Mouse (Mus musculus) cortical plate, adult 2 months (tissue): Measurements from ENCODE around the gene Prdm12. TPM values are rescaled to one million over a fixed set of nuclear protein-coding genes. Genes with fewer than 3 reads are reported as not detected.

Experiments
- H3K27ac ChIP-seq: fragments of 200-500 bp; 2 replicates; pipeline ENCODE4 v1.5.1; 2012; ENCODE audit warnings: low read length, control low read depth, inconsistent platforms; ENCODE audit not compliant: insufficient read depth
- H3K4me1 ChIP-seq: fragments of 200-500 bp; 2 replicates; pipeline ENCODE4 v1.6.1; 2011; ENCODE audit warnings: low read length; ENCODE audit not compliant: control insufficient read depth, insufficient read depth
- H3K4me3 ChIP-seq: fragments of 200-500 bp; 2 replicates; pipeline ENCODE4 v1.5.1; 2011; ENCODE audit warnings: mild to moderate bottlenecking, low read length, control low read depth; ENCODE audit not compliant: insufficient read depth
- CTCF ChIP-seq: fragments of 200-500 bp; IDR thresholded peaks from 2 replicates; pipeline ENCODE4 v1.5.1; 2011; ENCODE audit warnings: mild to moderate bottlenecking, control low read depth, low read length; ENCODE audit not compliant: insufficient read depth; ENCODE audit errors: extremely low read depth
- POLR2A ChIP-seq: fragments of 200-500 bp; IDR thresholded peaks from 2 replicates; pipeline ENCODE4 v1.6.1; 2011; ENCODE audit warnings: mild to moderate bottlenecking, low read length, control low read depth; ENCODE audit not compliant: insufficient read depth; ENCODE audit errors: extremely low read depth
- polyA plus RNA-seq: library from polyadenylated mRNA; depleted of rRNA; stranded (reverse); fragments of >200 nt; gene quantifications from 2 replicates; pipeline ENCODE4 v1.2.3, GENCODE M21; 2012

Gene Prdm12
- polyA plus RNA-seq, 1 experiment: 0.17 TPM

DNA sequence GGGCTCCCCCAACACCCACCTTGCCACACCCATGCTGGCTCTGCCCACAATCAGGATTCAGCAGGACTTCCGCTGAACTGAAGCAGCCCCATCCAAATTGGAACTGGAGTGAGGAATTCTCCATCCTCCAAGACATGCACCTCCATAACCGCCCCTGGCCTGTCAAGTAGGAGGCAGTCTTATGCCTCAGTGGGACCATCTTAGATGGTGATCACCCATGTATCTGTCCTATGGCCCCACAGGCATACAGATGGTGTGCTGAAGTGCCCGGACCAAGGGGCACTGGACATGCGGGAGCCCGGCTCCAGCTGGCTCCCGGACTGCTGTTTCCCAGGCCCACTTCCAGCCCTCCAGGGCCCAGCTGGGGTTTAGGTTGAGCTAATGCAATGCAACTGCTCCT, 20.6 kb upstream of the Prdm12 start:
- no peak for TF ChIP-seq CTCF
- Histone ChIP-seq H3K4me1 (no peaks in the 10 kb centered on the region), H3K4me3 (no peak overlapping the region), H3K27ac (no peak overlapping the region)

DNA sequence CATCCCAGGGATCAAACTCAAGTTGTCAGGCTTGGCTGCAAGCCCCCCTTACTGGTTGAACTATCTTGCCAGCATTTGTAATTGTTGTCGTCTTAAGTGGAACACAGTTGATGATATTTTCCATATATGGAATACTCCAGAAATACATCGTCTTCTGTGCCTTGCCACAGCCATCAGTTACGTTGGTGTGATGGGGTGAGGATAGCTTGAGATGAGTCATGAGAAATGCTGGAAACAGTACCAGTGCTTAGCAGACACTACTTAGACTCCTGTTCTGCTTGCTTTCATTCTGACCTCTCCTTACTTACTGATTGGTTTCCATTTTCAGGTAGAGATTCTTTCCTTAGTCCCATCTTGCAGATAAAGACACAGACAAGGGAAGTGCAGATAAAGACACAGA, 6.3 kb upstream of the Prdm12 start:
- Histone ChIP-seq H3K27ac (no peak overlapping the region), H3K4me1 (no peaks in the 10 kb centered on the region), H3K4me3 (no peak overlapping the region)
- no peak for TF ChIP-seq CTCF
- TF ChIP-seq POLR2A: no peak

DNA sequence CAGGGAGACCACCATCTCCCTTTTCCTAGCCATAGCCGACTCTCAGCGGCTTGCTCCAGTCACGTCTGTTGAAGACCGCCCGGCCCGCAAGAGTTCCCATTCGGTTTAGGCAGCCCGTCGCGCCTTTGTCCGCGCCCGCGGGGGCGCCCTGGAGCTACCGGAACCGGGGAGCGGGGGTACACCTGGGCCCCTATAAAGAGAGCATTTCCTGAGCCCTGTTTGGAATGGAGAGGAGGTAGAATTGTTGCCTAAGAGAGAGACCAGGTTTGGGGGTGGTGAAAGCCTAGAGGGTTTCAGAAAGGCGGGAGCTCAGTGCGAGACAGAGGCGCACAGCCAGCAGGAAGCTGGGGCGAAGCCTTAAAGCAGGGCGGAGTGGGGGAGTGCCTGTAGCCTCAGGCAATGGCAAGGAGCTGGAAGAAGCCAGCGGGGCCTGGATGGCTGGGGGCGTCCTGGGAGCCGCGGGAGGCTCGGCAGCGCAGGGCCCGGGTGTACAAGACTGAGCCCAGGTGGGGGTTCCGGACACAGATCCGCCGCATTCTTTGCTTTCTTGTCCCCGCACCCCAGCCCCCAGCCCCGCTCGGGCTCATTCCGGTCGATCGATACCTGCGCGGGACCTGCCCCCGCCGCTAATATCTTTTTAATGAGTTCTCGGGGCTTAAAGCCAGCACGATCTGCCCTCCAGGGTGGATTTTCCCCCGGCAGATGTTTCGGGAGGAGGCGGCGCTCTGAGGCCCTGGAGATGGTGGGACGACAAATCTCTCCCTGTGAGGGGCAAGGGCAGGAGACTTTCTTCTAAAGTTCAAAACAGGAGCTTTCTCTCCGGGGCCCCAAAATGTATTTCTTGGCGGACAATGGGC, 4.3 kb upstream of the Prdm12 start:
- H3K4me3 ChIP-seq: no peak overlapping the region
- no peak overlapping the region for H3K27ac ChIP-seq
- no peak for TF ChIP-seq CTCF
- TF ChIP-seq POLR2A: no peak

DNA sequence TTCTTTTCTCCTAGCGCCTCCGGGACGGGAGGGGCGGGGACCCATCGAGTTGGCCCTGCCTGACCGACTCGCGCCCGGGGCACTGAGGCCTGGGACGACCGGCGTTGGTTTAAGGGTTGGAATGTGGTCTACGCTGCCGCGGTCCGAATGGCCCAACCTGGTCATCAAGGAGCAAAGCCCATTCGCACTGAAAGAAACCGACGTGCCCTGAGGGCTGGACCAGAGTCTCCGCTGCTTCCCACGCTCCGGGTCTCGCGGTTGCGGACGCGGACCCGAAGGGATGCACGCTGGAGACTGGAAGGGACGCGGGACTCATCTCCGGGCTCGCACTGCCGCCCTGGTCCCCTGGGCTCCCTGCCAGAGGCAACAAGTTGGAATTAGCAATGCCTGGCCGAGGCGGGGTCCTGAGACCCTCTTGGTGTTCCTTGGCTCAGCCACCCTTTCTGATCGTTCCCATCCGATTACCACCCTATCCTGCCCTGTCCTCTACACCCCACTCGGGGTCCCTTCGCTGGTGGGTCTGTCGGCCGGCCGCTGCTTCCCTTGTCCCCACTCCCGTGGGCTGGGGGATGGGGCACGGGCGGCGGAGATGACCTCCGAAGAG, 3.6 kb upstream of the Prdm12 start:
- Histone ChIP-seq H3K27ac (no peak overlapping the region), H3K4me1 (no peaks in the 10 kb centered on the region), H3K4me3 (no peak overlapping the region)
- TF ChIP-seq CTCF (no peak), POLR2A (no peak)

More for the DNA sequence above, 4.3 kb upstream of the Prdm12 start:
- no peaks in the 10 kb centered on the region for H3K4me1 ChIP-seq

DNA sequence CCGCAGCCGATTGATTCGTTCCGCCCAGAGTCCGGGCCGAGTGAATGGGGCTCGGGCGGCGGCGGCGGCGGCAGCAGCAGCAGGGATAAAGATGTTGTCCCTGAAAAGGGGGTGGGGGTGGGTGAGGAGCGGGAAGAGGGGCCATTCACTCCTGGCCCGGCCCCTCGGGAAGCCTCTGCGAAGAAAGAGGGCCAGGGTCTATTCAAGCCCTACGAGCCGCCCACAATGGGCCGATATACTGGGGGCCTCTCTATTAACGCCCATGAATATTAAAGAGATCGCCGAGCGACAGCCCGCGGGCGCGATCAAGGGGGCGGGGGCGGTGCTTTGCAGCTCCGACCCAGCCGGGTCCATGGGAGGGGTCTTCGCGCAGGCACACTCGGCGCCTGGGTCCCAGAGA, 3.1 kb upstream of the Prdm12 start:
- Histone ChIP-seq H3K4me3 (no peak overlapping the region), H3K27ac (no peak overlapping the region), H3K4me1 (no peaks in the 10 kb centered on the region)
- no peak for TF ChIP-seq CTCF
- TF ChIP-seq POLR2A: no peak

DNA sequence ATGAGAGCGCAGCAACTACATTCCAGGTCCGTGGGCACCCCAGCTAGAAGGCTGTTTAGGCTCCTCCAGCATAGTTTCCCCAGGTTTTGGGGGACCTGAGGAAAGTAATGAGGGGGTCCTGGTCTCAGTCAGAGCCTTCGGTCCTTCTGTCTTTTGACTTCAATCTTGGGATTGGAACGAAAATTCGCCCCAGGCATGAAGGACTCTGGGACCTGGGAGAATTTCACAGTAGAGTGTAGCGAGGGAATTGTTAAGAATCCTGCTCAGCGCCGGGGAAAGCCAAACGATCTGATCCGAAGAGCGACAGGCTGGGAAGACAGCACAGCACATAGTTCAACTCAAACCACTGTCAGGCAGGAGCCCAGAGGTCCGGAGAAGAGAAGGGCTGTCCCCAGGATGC, 2.5 kb upstream of the Prdm12 start:
- no peaks in the 10 kb centered on the region for H3K4me1 ChIP-seq
- TF ChIP-seq POLR2A: no peak
- no peak overlapping the region for H3K27ac ChIP-seq
- H3K4me3 ChIP-seq: no peak overlapping the region

DNA sequence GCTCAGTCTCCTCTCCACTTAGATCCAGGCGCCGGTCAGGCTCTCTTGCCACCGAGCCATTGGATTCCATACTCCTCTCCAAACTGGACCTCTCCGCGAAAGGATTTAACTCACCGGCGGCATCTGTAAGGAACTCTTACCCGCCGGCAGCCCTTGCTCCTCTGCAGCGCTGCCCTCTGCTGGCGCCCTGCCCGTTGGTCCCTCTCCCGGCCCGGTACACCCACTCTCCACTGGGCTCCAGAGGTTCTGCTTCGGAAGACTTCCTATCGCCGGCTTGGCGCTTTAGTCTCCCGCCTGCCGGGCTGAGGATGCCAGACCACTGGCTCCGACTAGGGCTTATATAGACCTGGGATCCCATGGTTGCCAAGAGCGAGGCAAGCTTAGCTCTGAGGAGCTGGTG, 2.0 kb upstream of the Prdm12 start:
- Histone ChIP-seq H3K4me3 (no peak overlapping the region), H3K27ac (no peak overlapping the region), H3K4me1 (no peaks in the 10 kb centered on the region)
- TF ChIP-seq POLR2A: no peak
- TF ChIP-seq CTCF: no peak

DNA sequence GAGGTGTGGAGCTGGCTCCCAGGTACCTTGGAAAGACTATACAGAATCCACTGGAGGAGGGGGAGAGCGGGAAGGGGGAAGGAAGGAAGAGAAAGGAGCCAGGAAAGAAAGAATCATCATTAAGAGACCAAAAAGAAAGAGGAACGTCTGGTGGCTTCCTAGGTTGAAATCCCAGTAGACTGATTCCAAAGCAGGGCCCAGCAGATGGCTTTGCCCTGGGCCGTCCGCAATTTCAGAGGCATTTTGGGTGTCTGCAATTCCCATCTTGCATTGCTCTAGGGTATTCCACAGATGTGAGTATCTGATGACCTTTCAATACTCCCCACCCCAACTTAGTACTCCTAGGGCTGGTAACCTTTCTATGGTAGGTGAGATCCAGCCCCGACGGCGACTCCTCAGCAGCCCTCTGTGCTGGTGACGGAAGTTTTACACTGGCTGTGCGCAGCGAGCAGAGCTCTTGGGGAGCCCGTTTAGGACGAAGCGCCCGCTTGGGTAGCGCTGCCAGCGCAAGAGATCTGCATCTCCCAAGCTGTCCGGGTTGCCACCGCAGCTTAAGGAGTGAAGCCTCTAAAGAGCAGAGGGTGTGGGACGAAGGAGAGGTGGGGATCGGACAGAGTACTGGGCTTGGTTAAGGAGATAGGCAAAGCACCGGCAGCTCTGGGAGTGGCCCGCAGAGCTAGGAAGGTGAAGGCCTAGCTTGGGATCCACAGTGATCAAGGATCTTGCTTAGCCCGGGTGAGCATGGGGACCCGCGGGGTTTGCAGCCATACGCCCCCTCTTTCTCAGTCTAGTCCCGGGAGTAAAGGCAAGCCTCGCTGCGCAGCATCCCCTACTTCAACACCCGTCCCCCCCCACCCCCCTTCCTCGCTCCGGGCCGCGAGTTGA, 1.0 kb upstream of the Prdm12 start:
- H3K27ac ChIP-seq: no peak overlapping the region
- TF ChIP-seq POLR2A: no peak
- no peak for TF ChIP-seq CTCF
- no peaks in the 10 kb centered on the region for H3K4me1 ChIP-seq
- H3K4me3 ChIP-seq: no peak overlapping the region

DNA sequence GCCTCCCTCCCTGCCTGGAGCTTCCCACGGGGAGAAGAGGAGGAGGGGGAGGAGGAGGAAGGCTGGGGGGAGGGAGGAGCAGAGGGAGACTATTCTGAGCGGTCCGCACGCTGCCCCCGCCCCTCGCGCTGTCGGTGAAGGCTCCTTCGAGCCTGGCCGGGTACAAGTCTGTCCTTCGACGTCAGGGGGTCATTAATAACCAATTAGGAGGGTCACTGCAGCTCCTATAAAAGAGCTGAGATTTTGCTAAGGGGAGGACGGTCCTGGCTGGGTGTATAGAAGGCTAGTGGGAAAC, 424 bp upstream of the Prdm12 start:
- TF ChIP-seq CTCF (no peak), POLR2A (no peak)
- H3K4me3 ChIP-seq: no peak overlapping the region
- H3K4me1 ChIP-seq: no peaks in the 10 kb centered on the region

More for the DNA sequence above, 424 bp upstream of the Prdm12 start:
- H3K27ac ChIP-seq: no peak overlapping the region
